Mouse (Mus musculus) CD8-positive naive resting alpha-beta T cell, adult 2 months (primary cell): ENCODE measurements at regions not wholly inside any gene's neighbourhood (a gene's known extent, or its start where the extent isn't known, plus 50 kb on each side); places are given as distances from the start of the nearest gene placed in this dataset.

Source experiments
- DNase-seq, 2 experiments: peaks; one replicate each; pipeline ENCODE4 v3.0.0; 2022; ENCODE audit warnings: low read depth in 2 of 2, low spot score in 2 of 2

- DNase-seq = peak in 1 of 2 experiments; percentile 8
Observed at GRCm38 (mm10) chr10:83819266-83819949, 96.7 kb downstream of the 1500009L16Rik start.

- no peak for DNase-seq
Observed at GRCm38 (mm10) chr10:83819950-83820275, 97.2 kb downstream of the 1500009L16Rik start.

DNA sequence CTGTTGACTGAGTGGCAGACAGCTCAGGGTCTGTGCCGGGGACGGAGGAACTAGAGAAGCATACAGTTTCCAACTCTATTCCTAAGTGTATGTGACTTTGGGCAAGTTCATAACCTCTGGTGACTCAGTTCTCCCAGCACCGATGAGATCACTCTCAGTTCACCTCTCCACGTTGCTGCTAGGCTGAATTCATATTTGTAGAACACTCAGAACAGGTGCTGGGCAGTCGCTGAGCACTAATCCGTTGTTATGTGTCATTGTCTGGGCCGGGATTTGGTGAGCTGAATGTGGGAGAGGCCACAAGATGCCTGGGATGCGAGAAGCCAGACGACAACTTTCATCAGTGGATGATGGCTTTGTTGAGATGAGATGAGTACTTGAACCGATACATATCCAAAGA is 98.4 kb downstream of the 1500009L16Rik start:
- DNase-seq = no peak

GRCm38 (mm10) chr10:83826105-83826504 is 103.4 kb downstream of the 1500009L16Rik start:
- no peak for DNase-seq

GRCm38 (mm10) chr10:83836351-83836750 is 113.7 kb downstream of the 1500009L16Rik start:
- DNase-seq = no peak

GRCm38 (mm10) chr10:83840226-83840625 is 117.6 kb downstream of the 1500009L16Rik start:
- DNase-seq = no peak

GRCm38 (mm10) chr10:83850881-83851280 is 128.2 kb downstream of the 1500009L16Rik start:
- no peak for DNase-seq

GRCm38 (mm10) chr10:83852194-83852593 is 129.5 kb downstream of the 1500009L16Rik start:
- no peak for DNase-seq

GRCm38 (mm10) chr10:83852806-83853205 is 130.1 kb downstream of the 1500009L16Rik start:
- DNase-seq = no peak

DNA sequence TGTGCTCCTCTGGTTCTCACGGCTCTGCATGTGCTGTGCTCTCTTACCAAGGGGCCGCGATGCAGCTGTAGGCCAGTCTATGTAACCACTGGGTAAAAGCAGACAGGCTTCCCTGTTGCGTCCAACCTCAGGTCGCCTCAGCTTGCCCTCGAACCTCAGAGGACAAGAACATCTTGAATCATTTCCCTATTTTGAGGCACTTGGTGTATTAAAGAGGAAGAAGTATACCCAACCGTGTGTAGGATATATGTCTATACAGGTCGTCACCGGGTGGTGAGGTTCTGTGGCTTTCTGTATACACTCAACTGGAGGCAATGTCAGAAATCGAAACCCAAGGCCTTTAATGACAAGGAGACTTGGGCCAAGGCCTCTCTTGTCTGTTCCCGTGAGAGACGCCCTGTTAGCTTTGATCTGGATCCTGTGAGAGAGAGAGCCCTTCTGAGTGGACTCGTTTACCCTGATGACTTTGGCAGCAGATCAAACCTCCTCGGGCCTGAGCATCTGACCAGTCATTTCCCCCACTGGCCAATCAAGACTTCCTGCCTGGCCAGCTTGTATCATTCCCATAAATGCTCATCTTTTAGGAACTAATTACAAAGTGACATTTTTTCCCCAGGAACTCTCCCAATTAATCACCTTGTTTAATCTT is 135.3 kb downstream of the 1500009L16Rik start:
- no peak for DNase-seq

GRCm38 (mm10) chr10:83858689-83859088 is 136.0 kb downstream of the 1500009L16Rik start:
- no peak for DNase-seq

DNA sequence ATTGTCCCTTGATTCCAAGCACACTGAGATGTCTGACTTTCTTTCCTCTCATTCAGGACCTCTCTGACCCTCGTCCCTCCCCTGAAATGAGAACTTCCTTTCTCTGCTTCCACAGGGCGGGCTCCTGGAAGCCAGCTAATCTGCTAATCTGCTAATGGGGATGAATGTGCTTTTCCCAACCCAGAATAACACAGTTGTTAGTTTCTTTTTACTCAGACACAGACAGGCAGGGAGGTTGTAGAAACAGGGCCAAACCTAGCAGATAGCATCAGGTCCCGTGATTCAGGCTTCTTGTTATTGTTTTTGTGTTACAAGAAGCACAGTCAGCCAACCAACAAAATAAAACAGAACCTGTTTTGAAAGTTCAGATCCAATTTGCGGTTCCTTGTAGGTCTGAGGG is 137.0 kb downstream of the 1500009L16Rik start:
- no peak for DNase-seq

GRCm38 (mm10) chr10:83861574-83862190 is 139.0 kb downstream of the 1500009L16Rik start:
- DNase-seq = no peak

- no peak for DNase-seq
Observed at GRCm38 (mm10) chr10:83864591-83864990, 141.9 kb downstream of the 1500009L16Rik start.

GRCm38 (mm10) chr10:83865929-83866328 is 143.3 kb downstream of the 1500009L16Rik start:
- no peak for DNase-seq

GRCm38 (mm10) chr10:83871736-83872400 is 149.2 kb downstream of the 1500009L16Rik start:
- DNase-seq = no peak

DNA sequence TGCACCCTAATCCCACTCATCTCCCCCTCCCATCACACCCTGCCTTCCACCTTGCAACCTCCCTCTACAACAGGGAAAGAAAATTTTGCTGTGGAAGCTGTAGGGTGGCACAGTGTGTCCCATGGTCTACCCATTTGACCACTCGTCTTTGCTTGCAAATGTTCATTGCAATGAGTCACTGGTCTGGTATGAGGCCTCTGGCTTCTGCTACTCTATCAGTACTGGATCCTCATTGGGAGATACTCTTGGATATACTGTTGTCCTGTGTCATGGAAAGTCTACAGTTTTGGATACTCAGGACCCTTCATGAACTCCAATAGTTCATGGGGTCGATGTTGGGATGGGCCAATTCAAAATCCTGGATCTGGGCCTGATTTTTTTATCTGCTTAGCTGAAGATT is 156.1 kb downstream of the 1500009L16Rik start:
- no peak for DNase-seq

DNA sequence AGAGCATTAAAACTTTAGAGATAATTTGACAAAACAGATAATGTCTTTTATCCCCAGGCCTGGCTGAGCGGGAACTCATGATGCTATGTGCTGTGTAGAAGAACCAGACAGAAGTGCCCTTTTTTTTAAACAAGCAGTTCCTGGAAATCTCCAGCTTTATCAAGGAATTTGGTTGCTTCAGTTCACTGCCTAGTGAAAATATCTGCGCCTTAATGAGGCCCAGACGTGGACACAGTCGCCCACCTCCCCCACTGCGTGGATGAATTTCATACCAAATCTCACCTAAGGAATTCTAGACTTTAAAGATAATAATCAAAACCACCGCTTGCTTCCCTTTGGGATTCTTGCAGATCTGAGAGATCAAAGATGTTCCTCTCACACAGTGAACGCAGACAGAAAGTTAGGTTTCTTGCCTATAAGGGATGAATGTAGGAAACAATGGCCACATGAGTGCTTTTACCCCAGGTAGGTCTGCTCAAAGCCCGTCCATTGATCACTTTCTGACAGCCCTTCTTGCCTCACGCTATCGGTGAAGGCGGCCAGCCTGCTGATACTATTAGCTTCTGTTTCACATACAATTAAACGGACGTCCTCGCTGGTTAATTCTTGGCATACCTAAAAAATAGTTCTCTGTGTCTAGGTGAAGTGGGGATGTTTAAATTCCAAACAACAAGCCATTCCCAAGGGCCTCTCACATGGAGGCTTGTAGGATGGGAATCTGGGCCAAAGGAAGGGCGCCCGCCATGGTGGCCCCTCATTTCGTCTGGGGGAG is 159.6 kb downstream of the 1500009L16Rik start:
- DNase-seq = no peak

DNA sequence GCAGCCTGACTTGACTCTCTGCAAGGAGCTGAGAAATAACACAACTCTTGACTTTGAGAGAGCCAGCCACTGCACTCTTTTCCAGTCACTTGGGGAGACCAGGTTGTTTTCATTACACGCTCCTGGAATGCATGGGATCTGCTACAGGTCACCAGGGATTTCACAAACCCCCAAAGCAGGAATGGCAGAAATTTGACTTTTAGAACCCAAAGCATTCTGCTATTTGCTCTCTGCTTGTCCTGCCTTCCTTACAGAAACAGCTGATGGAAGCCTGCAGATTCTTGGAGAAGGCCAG is 160.2 kb downstream of the 1500009L16Rik start:
- no peak for DNase-seq

GRCm38 (mm10) chr10:83884553-83884952 is 161.9 kb downstream of the 1500009L16Rik start:
- DNase-seq = no peak

DNA sequence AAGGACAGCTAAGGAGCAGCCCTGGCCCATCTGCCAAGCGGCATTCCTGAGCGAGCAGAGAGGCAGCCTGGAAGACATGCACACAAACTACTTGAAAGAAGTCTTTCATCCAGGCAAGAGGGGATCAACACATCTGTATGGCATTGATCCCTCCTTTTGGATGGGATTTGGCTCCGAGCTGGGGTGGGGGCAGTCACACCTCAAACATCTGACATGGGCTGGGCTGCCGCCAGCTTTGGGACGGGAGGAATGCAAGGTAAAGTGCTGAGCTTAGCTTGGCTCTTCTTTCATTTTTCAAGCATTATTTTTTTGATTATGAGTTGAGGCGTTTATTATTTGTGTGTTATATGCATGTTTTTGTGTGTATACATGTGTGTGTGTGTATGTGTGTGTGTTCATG is 165.9 kb downstream of the 1500009L16Rik start:
- DNase-seq = no peak
